25 mouse cellular contexts compared by ENCODE assay signal in genomic region chr9:53330247-53330646, GRCm38 (mm10). TPM values are rescaled to one million over a fixed set of nuclear protein-coding genes. Genes with fewer than 3 reads are reported as not detected.
DNase-seq lines count a peak whose midpoint lies in the region; ATAC-seq and TF ChIP-seq lines count a peak whose summit lies in the region.
"Had no signal": no experiment of that assay in that cellular context is flagged by ENCODE, and none has a peak within 500 bp of the region (broad histone marks: within the 10 kb centered on the region; RNA-seq: fewer than 3 reads in every experiment).

No protein-coding gene starts in this region.

- no peak for TF ChIP-seq CTCF in lung, postnatal 0 days (IDR thresholded peaks at IDR 0.05)

- ATAC-seq in hindbrain, embryonic 13.5 days (ENCODE audit: low FRiP score) = no peak
- no peak for ATAC-seq in lung, postnatal 0 days
- ATAC-seq in intestine, embryonic 15.5 days = peak; percentile 37
- peak; percentile 47; the same call in 1 of the 2 replicates for ATAC-seq in stomach, embryonic 16.5 days (ENCODE audit: insufficient read depth, low FRiP score)
- no peak for ATAC-seq in granulocyte monocyte progenitor cell, adult 5-6 weeks (replicated peaks; ENCODE audit: poor library complexity, severe bottlenecking)
- ATAC-seq: forebrain, embryonic 14.5 days; hindbrain, postnatal 0 days had no signal

- H3K27ac ChIP-seq in hindbrain, embryonic 10.5 days = peak overlapping the region; percentile 69
- H3K27ac ChIP-seq in hindbrain, embryonic 13.5 days = no peak overlapping the region
- no peak overlapping the region for H3K27ac ChIP-seq in lung, postnatal 0 days (ENCODE audit: low read length)
- H3K27ac ChIP-seq in intestine, embryonic 15.5 days = no peak overlapping the region
- H3K27ac ChIP-seq in stomach, embryonic 16.5 days (ENCODE audit: low read length) = no peak overlapping the region
- H3K27ac ChIP-seq: heart, adult 2 months; heart, embryonic 13.5 days; hindbrain, postnatal 0 days; limb, embryonic 13.5 days; macrophage; stomach, embryonic 15.5 days had no signal

- TF ChIP-seq EP300 in lung, postnatal 0 days (IDR thresholded peaks at IDR 0.05) = no peak

- no peaks in the 10 kb centered on the region for H3K36me3 ChIP-seq in hindbrain, embryonic 10.5 days
- H3K36me3 ChIP-seq in hindbrain, embryonic 13.5 days = no peaks in the 10 kb centered on the region
- no peaks in the 10 kb centered on the region for H3K36me3 ChIP-seq in lung, postnatal 0 days (ENCODE audit: insufficient read depth, low read length)
- H3K36me3 ChIP-seq in intestine, embryonic 15.5 days = no peaks in the 10 kb centered on the region
- no peaks in the 10 kb centered on the region for H3K36me3 ChIP-seq in stomach, embryonic 16.5 days (ENCODE audit: control insufficient read depth, insufficient read depth, low read length)
- H3K36me3 ChIP-seq: heart, embryonic 13.5 days; limb, embryonic 13.5 days; stomach, embryonic 15.5 days had no signal

- no peak overlapping the region for H3K9ac ChIP-seq in hindbrain, embryonic 13.5 days
- no peak overlapping the region for H3K9ac ChIP-seq in lung, postnatal 0 days (replicated peaks; ENCODE audit: low read depth)
- H3K9ac ChIP-seq in intestine, embryonic 15.5 days = no peak overlapping the region
- no peak overlapping the region for H3K9ac ChIP-seq in stomach, embryonic 16.5 days (ENCODE audit: low read length)
- H3K9ac ChIP-seq: heart, embryonic 13.5 days; limb, embryonic 13.5 days; stomach, embryonic 15.5 days had no signal

- WGBS in hindbrain, embryonic 10.5 days = 81% methylated on average over 9 of the region's 9 CpGs
- WGBS in hindbrain, embryonic 13.5 days = 74% methylated on average over 9 of the region's 9 CpGs
- WGBS in lung, postnatal 0 days = 62% methylated on average over 9 of the region's 9 CpGs
- WGBS in intestine, embryonic 15.5 days = 70% methylated on average over 9 of the region's 9 CpGs
- 63% methylated on average over 9 of the region's 9 CpGs for WGBS in stomach, embryonic 16.5 days

- no peak overlapping the region for H3K4me2 ChIP-seq in hindbrain, embryonic 13.5 days
- no peak overlapping the region for H3K4me2 ChIP-seq in lung, postnatal 0 days (replicated peaks; ENCODE audit: low read depth, low read length)
- no peak overlapping the region for H3K4me2 ChIP-seq in intestine, embryonic 15.5 days (replicated peaks)
- no peak overlapping the region for H3K4me2 ChIP-seq in stomach, embryonic 16.5 days (ENCODE audit: low read depth, low read length)
- H3K4me2 ChIP-seq: heart, embryonic 13.5 days; limb, embryonic 13.5 days; liver, embryonic 11.5 days; stomach, embryonic 15.5 days had no signal

- no peak for DNase-seq in hindbrain, embryonic 10.5 days (ENCODE audit: low spot score)
- DNase-seq in lung, postnatal 36 days = peak; percentile 49
- DNase-seq in lung, postnatal 0 days (ENCODE audit: low spot score) = no peak
- DNase-seq in embryo, embryonic 11 days = no peak
- DNase-seq: cerebellum, postnatal 25 days; gastrocnemius, postnatal 25 days; heart, adult 2 months; heart, postnatal 10 days; kidney, adult 18-20 months; midbrain, embryonic 14.5 days; thymus, adult 18-20 months; thymus, postnatal 25 days had no signal

- H3K9me3 ChIP-seq in hindbrain, embryonic 10.5 days = peaks cover 5% of the 10 kb centered on the region
- H3K9me3 ChIP-seq in hindbrain, embryonic 13.5 days = peaks cover 9% of the 10 kb centered on the region; the same call in 1 of the 2 replicates
- no peaks in the 10 kb centered on the region for H3K9me3 ChIP-seq in lung, postnatal 0 days (ENCODE audit: low read length)
- no peaks in the 10 kb centered on the region for H3K9me3 ChIP-seq in intestine, embryonic 15.5 days
- H3K9me3 ChIP-seq in stomach, embryonic 16.5 days (replicated peaks; ENCODE audit: control insufficient read depth, low read length) = no peaks in the 10 kb centered on the region; the same call in 1 of the 2 replicates
- H3K9me3 ChIP-seq: stomach, embryonic 15.5 days had no signal

- no peak overlapping the region for H3K4me3 ChIP-seq in hindbrain, embryonic 10.5 days
- no peak overlapping the region for H3K4me3 ChIP-seq in hindbrain, embryonic 13.5 days
- H3K4me3 ChIP-seq in lung, postnatal 0 days (ENCODE audit: low read depth, low read length) = no peak overlapping the region
- no peak overlapping the region for H3K4me3 ChIP-seq in intestine, embryonic 15.5 days (replicated peaks)
- H3K4me3 ChIP-seq in stomach, embryonic 16.5 days (replicated peaks; ENCODE audit: low read length) = no peak overlapping the region
- H3K4me3 ChIP-seq: heart, adult 2 months; heart, embryonic 13.5 days; limb, embryonic 13.5 days; stomach, embryonic 15.5 days had no signal

- no peaks in the 10 kb centered on the region for H3K27me3 ChIP-seq in hindbrain, embryonic 10.5 days (ENCODE audit: insufficient read depth, poor library complexity, severe bottlenecking)
- H3K27me3 ChIP-seq in hindbrain, embryonic 13.5 days = no peaks in the 10 kb centered on the region
- H3K27me3 ChIP-seq in lung, postnatal 0 days (replicated peaks; ENCODE audit: insufficient read depth, low read length) = no peaks in the 10 kb centered on the region
- H3K27me3 ChIP-seq in intestine, embryonic 15.5 days (replicated peaks) = no peaks in the 10 kb centered on the region
- H3K27me3 ChIP-seq in stomach, embryonic 16.5 days (ENCODE audit: control insufficient read depth, insufficient read depth, low read length) = no peaks in the 10 kb centered on the region
- H3K27me3 ChIP-seq: heart, embryonic 13.5 days; limb, embryonic 13.5 days; stomach, embryonic 15.5 days had no signal

- H3K4me1 ChIP-seq in hindbrain, embryonic 10.5 days (replicated peaks) = peaks cover 18% of the 10 kb centered on the region
- peaks cover 4% of the 10 kb centered on the region for H3K4me1 ChIP-seq in hindbrain, embryonic 13.5 days (replicated peaks)
- no peaks in the 10 kb centered on the region for H3K4me1 ChIP-seq in lung, postnatal 0 days (ENCODE audit: insufficient read depth, low read depth, low read length)
- 0 out of 2 replicates have a peak, but pooled peaks cover 7% of the 10 kb centered on the region for H3K4me1 ChIP-seq in intestine, embryonic 15.5 days (replicated peaks)
- peaks cover 4% of the 10 kb centered on the region; the same call in 1 of the 2 replicates for H3K4me1 ChIP-seq in stomach, embryonic 16.5 days (ENCODE audit: control insufficient read depth, insufficient read depth, low read length)
- H3K4me1 ChIP-seq: limb, embryonic 13.5 days; stomach, embryonic 15.5 days had no signal

RNA-seq across cellular contexts. Expression of gene Exph5, which starts 28.8 kb away (rescaled TPM):
- 0.70 and 1.3 TPM in 2 replicates for polyA plus RNA-seq in hindbrain, embryonic 10.5 days (2016; fragmentation: Nextera tagmentation; extraction: Ambion mirVana)
- polyA plus RNA-seq in hindbrain, embryonic 13.5 days (2015; fragmentation: Nextera tagmentation; extraction: Ambion mirVana) = 0.06 and 0.25 TPM in 2 replicates
- polyA plus RNA-seq in lung, postnatal 0 days (2015; fragmentation: Nextera tagmentation; extraction: Ambion mirVana) = 7.2 and 8.1 TPM in 2 replicates
- 3.6 and 3.9 TPM in 2 replicates for polyA plus RNA-seq in intestine, embryonic 15.5 days (2015; fragmentation: Nextera tagmentation; extraction: Ambion mirVana)
- 9.1 and 9.9 TPM in 2 replicates for polyA plus RNA-seq in stomach, embryonic 16.5 days (2015; fragmentation: Nextera tagmentation; extraction: Ambion mirVana)
- not detected in 2 replicates for total RNA-seq in granulocyte monocyte progenitor cell, adult 5-6 weeks (2014; fragmentation: Nextera tagmentation)
- not detected in 2 replicates for total RNA-seq in granulocyte monocyte progenitor cell, adult 5-6 weeks (2017)
- total RNA-seq: megakaryocyte-erythroid progenitor cell, adult 5-6 weeks; MEL had no signal
- polyA plus RNA-seq: macrophage had no signal

RNA-seq across cellular contexts. Expression of gene Kdelc2, which starts 53.6 kb away (rescaled TPM):
- 8.6 and 10.9 TPM in 2 replicates for polyA plus RNA-seq in hindbrain, embryonic 10.5 days (2016; fragmentation: Nextera tagmentation; extraction: Ambion mirVana)
- polyA plus RNA-seq in hindbrain, embryonic 13.5 days (2015; fragmentation: Nextera tagmentation; extraction: Ambion mirVana) = 6.6 and 7.8 TPM in 2 replicates
- polyA plus RNA-seq in lung, postnatal 0 days (2015; fragmentation: Nextera tagmentation; extraction: Ambion mirVana) = 30.2 and 37.3 TPM in 2 replicates
- polyA plus RNA-seq in intestine, embryonic 15.5 days (2015; fragmentation: Nextera tagmentation; extraction: Ambion mirVana) = 28.2 and 33.1 TPM in 2 replicates
- polyA plus RNA-seq in stomach, embryonic 16.5 days (2015; fragmentation: Nextera tagmentation; extraction: Ambion mirVana) = 33.5 and 33.7 TPM in 2 replicates
- 7.3 and 14.1 TPM in 2 replicates for total RNA-seq in granulocyte monocyte progenitor cell, adult 5-6 weeks (2014; fragmentation: Nextera tagmentation)
- total RNA-seq in granulocyte monocyte progenitor cell, adult 5-6 weeks (2017) = 11.4 and 12.2 TPM in 2 replicates

Comparison
In these comparisons a context has a peak if more than half of its experiments do, and no peak if none do; other contexts are left out.
1. ATAC-seq: peak in intestine, embryonic 15.5 days (single experiment) and stomach, embryonic 16.5 days (single experiment); none in hindbrain, embryonic 13.5 days (single experiment), lung, postnatal 0 days (single experiment) and granulocyte monocyte progenitor cell, adult 5-6 weeks (single experiment).